Mouse (Mus musculus) CD4-positive naive resting alpha-beta T cell, adult 57 days (primary cell): ENCODE data around the gene Rasd1. TPM values are rescaled to one million over a fixed set of nuclear protein-coding genes. Genes with fewer than 3 reads are reported as not detected.

ENCODE experiments used
- total RNA-seq: library from RNA; stranded (reverse); gene quantifications from one replicate; pipeline ENCODE4 v1.2.4, GENCODE M21; 2023

Rasd1 gene
- 0.83 TPM for total RNA-seq

DNA sequence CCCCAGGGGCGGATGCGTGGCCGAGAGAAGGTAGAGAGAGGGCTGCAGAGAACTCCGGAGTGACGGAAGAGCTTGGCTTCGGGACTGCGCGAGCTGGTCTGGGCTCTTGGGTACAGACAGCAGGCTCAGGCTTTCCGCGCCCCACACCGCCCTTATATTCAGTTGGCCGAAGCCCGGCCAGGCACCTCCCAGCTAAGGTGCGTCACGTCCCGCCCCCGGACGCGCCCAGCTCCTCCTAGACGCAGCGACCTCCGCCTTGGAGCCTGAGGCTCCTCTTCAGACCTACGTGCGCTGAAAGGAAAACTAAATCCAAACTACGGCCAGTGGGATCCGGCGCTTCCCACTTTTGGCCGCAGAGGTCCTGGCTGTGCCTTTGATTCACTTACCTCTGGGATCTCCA, at the start of gene Rasd1:
Gene Rasd1, minus strand, starts transcription at position 127 of the 400 bp plus-strand sequence.

DNA sequence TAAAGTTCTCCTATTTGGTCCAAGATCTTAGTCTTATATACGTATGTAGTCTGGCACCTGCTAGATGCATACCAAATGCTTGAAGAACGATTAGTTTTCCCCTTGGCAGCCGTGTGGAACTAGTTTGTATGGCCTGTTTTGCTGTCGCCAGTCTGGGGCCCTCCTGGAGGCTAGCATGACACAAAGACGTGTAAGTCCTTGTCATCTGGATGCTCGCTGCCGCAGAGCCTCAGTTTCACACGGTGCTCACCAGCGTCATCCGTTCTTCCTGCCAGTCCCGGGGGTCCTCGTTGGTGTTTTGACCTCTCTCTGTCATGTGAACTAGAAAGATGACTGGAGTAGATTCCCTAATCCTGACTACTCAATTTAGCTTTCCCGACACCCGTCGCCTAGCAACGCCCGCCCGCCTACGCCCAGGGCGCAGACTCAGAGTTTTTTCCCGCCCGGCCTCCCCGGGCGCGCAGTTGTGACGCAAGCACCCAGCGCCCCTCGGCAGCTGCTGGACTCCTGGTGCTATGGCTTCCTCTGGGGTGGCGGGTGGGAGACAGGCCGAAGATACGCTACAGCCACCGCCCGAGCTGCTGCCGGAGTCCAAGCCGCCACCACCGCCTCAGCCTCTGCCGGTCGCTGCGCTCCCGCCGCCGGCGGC, 16.9 kb downstream of the Rasd1 start, which contains the start of gene Med9:
Gene Med9, plus strand, starts transcription at position 455 of the 649 bp plus-strand sequence.

Other genes with a start within 250 kb of the Rasd1 start
- gene Pld6, start 177.3 kb downstream of the Rasd1 start, total RNA-seq = not detected
- 67.6 TPM for gene Flcn, start 154.9 kb downstream of the Rasd1 start, total RNA-seq
- 9.1 TPM for gene Nt5m, start 125.5 kb downstream of the Rasd1 start, total RNA-seq
- 81.9 TPM for gene Cops3, start 125.1 kb downstream of the Rasd1 start, total RNA-seq
- gene Med9, start 16.7 kb downstream of the Rasd1 start, total RNA-seq = 5.0 TPM
- 3.5 TPM for gene Pemt, start 81.5 kb upstream of the Rasd1 start, total RNA-seq
- 89.2 TPM for gene Rai1, start 140.1 kb upstream of the Rasd1 start, total RNA-seq